13 mouse cellular contexts compared by ENCODE assay signal in the genomic region with DNA sequence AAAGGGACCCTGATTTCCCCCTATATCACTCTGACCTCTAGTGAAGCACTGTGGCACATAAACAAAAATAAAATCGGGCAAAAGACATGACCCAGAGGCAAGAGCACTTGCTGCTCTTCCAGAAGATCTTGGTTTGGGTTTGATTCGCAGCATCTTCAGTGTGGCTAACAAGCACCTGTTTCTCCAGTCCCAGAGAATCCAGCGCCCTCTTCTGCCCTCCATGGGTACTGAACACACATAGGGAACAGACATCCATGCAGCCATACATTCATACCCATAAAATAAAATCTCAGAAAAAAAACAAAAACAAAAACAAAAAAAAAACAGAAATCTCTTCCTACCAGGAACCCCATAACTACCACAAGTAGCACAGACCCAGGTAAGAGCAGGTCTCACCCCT. TPM values are rescaled to one million over a fixed set of nuclear protein-coding genes. Genes with fewer than 3 reads are reported as not detected.
DNase-seq lines count a peak whose midpoint lies in the region; ATAC-seq and TF ChIP-seq lines count a peak whose summit lies in the region.
"Had no signal": no experiment of that assay in that cellular context is flagged by ENCODE, and none has a peak within 500 bp of the region (broad histone marks: within the 10 kb centered on the region; RNA-seq: fewer than 3 reads in every experiment).

No protein-coding gene starts in this region.

- H3K36me3 ChIP-seq in kidney, postnatal 0 days (ENCODE audit: insufficient read depth, low read length), result no peaks in the 10 kb centered on the region
- no peaks in the 10 kb centered on the region for H3K36me3 ChIP-seq in CH12.LX (replicated peaks in 1 of 2; ENCODE audit: control insufficient read depth in 1 of 2, insufficient read depth in 1 of 2, low read length in 1 of 2)
- H3K36me3 ChIP-seq: liver, embryonic 15.5 days had no signal

- DNase-seq in kidney, postnatal 0 days (ENCODE audit: low spot score), result no peak
- no peak for DNase-seq in kidney, adult 8-10 months
- DNase-seq in 416B (ENCODE audit: low read depth) (peak; percentile 58), CH12.LX (ENCODE audit: extremely low read depth) (peak; percentile 44)
- DNase-seq in kidney, postnatal 36 days, result peak; percentile 39 to 69
- no peak for DNase-seq in left cerebral cortex, postnatal 36 days (ENCODE audit: low spot score in 2 of 2)
- no peak for DNase-seq in gastrocnemius, adult 8-10 months (ENCODE audit: low spot score in 2 of 2)
- DNase-seq: retina, postnatal 1 day had no signal

- H3K79me2 ChIP-seq in CH12.LX (replicated peaks; ENCODE audit: control insufficient read depth, extremely low read depth, insufficient read depth, poor library complexity, severe bottlenecking), result no peaks in the 10 kb centered on the region

- in situ Hi-C loops in CH12.LX (cut with MboI; ENCODE audit: low pct_ligation_motif_present, low pct_unique_long_range_greater_than_20kb, low sequenced_read_pairs), result no loop called here

- TF ChIP-seq RAD21 in CH12.LX (IDR thresholded peaks at IDR 0.05; ENCODE audit: low read depth, low read length), result peak; percentile 40

- WGBS in kidney, postnatal 0 days, result 55% methylated on average over 3 of the region's 3 CpGs

- no peak overlapping the region for H3K9ac ChIP-seq in kidney, postnatal 0 days (ENCODE audit: low read depth, low read length)
- H3K9ac ChIP-seq in CH12.LX (ENCODE audit: insufficient read depth, low read depth), result no peak overlapping the region
- H3K9ac ChIP-seq: hindbrain, embryonic 14.5 days; liver, embryonic 15.5 days had no signal

- 0 out of 2 replicates have a peak, but pooled peaks cover 3% of the 10 kb centered on the region for H3K4me1 ChIP-seq in kidney, postnatal 0 days (replicated peaks; ENCODE audit: insufficient read depth, low read length)
- H3K4me1 ChIP-seq in CH12.LX (ENCODE audit: control insufficient read depth in 1 of 2, insufficient read depth in 2 of 2), result peaks cover 22 to 42% of the 10 kb centered on the region in 2 experiments

- dilution Hi-C loops in CH12.LX (cut with MboI; ENCODE audit: extremely low pct_ligation_motif_present, extremely low pct_unique_long_range_greater_than_20kb, low sequenced_read_pairs), result no loop called here

- H3K9me3 ChIP-seq in kidney, postnatal 0 days (replicated peaks; ENCODE audit: low read length), result no peaks in the 10 kb centered on the region
- H3K9me3 ChIP-seq in CH12.LX (replicated peaks; ENCODE audit: low read length), result no peaks in the 10 kb centered on the region
- H3K9me3 ChIP-seq: liver, embryonic 15.5 days had no signal

- no peak overlapping the region for H3K4me2 ChIP-seq in kidney, postnatal 0 days (ENCODE audit: low read length)
- no peak overlapping the region for H3K4me2 ChIP-seq in CH12.LX (ENCODE audit: insufficient read depth, low read depth, poor library complexity, severe bottlenecking)
- H3K4me2 ChIP-seq: hindbrain, embryonic 14.5 days; liver, embryonic 15.5 days had no signal

- TF ChIP-seq POLR2A in CH12.LX (IDR thresholded peaks at IDR 0.05; ENCODE audit: low read depth, low read length), result no peak

- H3K27ac ChIP-seq in kidney, postnatal 0 days, result no peak overlapping the region
- H3K27ac ChIP-seq in CH12.LX (ENCODE audit: insufficient read depth, low read depth), result no peak overlapping the region
- H3K27ac ChIP-seq: hindbrain, embryonic 14.5 days; liver, embryonic 15.5 days had no signal

- no peak for ATAC-seq in kidney, postnatal 0 days (replicated peaks; ENCODE audit: low FRiP score, low read depth)

- H3K4me3 ChIP-seq in kidney, postnatal 0 days (replicated peaks; ENCODE audit: low read depth, low read length), result no peak overlapping the region
- no peak overlapping the region for H3K4me3 ChIP-seq in CH12.LX (replicated peaks in 1 of 3; ENCODE audit: low read depth in 2 of 3, low read length in 2 of 3, poor library complexity in 1 of 3)
- H3K4me3 ChIP-seq: liver, embryonic 15.5 days had no signal

- peak; percentile 44; the same call in 1 of the 2 replicates for TF ChIP-seq CTCF in kidney, postnatal 0 days (IDR thresholded peaks at IDR 0.05; ENCODE audit: low read depth)
- peak; percentile 20 to 59; a peak in 2 of 4 replicates for TF ChIP-seq CTCF in CH12.LX (conservative IDR thresholded peaks at IDR 0.05 in 1 of 2, IDR thresholded peaks at IDR 0.05 in 1 of 2; ENCODE audit: low read depth in 2 of 2, low read length in 2 of 2)

- intact Hi-C loops in left cerebral cortex, postnatal 36 days (cut with DNase I), result no loop called here

- no peak for TF ChIP-seq EP300 in CH12.LX (IDR thresholded peaks at IDR 0.05; ENCODE audit: low read length)

- no peaks in the 10 kb centered on the region for H3K27me3 ChIP-seq in kidney, postnatal 0 days (ENCODE audit: insufficient read depth, low read length)
- no peaks in the 10 kb centered on the region for H3K27me3 ChIP-seq in CH12.LX (replicated peaks)

TF ChIP-seq in CH12.LX, 34 proteins besides CTCF, POLR2A, EP300 and RAD21:
- no peak for TF ChIP-seq MXI1 (IDR thresholded peaks at IDR 0.05; ENCODE audit: low read depth, low read length)
- TF ChIP-seq SMC3 (IDR thresholded peaks at IDR 0.05; ENCODE audit: low read depth, low read length), result peak; percentile 36; the same call in 1 of the 2 replicates

RNA-seq across cellular contexts. Expression of a gene that starts 2.8 kb away (rescaled TPM):
- 20.3 and 20.7 TPM in 2 replicates for polyA plus RNA-seq in kidney, postnatal 0 days (2015; fragmentation: Nextera tagmentation; extraction: Ambion mirVana)
- total RNA-seq in CH12.LX (2012; rRNA removed) (3.3 and 3.7 TPM in 2 replicates), CH12.LX (2014; rRNA removed) (3.2 and 4.0 TPM in 2 replicates)
- 3.1 and 3.6 TPM in 2 replicates for polyA plus RNA-seq in CH12.LX (2012; ENCODE audit: insufficient read length, low read depth)
- 1 to 10 TPM; 3.3 to 5.8 TPM for total RNA-seq in left cerebral cortex, postnatal 36 days (2021)
- total RNA-seq in gastrocnemius, adult 8-10 months (2022), result 1 to 10 TPM; 1.4 to 2.8 (median 2.2) TPM

RNA-seq across cellular contexts. Expression of a gene that starts 11.7 kb away (rescaled TPM):
- 1.5 and 2.2 TPM in 2 replicates for polyA plus RNA-seq in kidney, postnatal 0 days (2015; fragmentation: Nextera tagmentation; extraction: Ambion mirVana)
- 0.68 and 0.76 TPM in 2 replicates for total RNA-seq in CH12.LX (2012; rRNA removed)
- total RNA-seq in CH12.LX (2014; rRNA removed), result not detected in 2 replicates
- 0.55 and 0.71 TPM in 2 replicates for polyA plus RNA-seq in CH12.LX (2012; ENCODE audit: insufficient read length, low read depth)
- total RNA-seq in left cerebral cortex, postnatal 36 days (2021), result not detected
- total RNA-seq in gastrocnemius, adult 8-10 months (2022), result under 1 TPM in 2 of 4 experiments, not detected in 2; 0.34 to 0.53 TPM
- total RNA-seq: left cerebral cortex, adult 18-20 months had no signal

RNA-seq across cellular contexts. Expression of a gene that starts 17.3 kb away (rescaled TPM):
- 0.45 and 0.68 TPM in 2 replicates for polyA plus RNA-seq in kidney, postnatal 0 days (2015; fragmentation: Nextera tagmentation; extraction: Ambion mirVana)
- not detected in 2 replicates for total RNA-seq in CH12.LX (2012; rRNA removed)
- total RNA-seq in CH12.LX (2014; rRNA removed), result not detected in 2 replicates
- polyA plus RNA-seq in CH12.LX (2012; ENCODE audit: insufficient read length, low read depth), result not detected in 2 replicates
- total RNA-seq in left cerebral cortex, postnatal 36 days (2021), result not detected
- not detected for total RNA-seq in gastrocnemius, adult 8-10 months (2022)
- total RNA-seq: adrenal gland, postnatal 4 days; left cerebral cortex, adult 18-20 months; megakaryocyte-erythroid progenitor cell, adult 5-6 weeks had no signal
- polyA plus RNA-seq: hindbrain, embryonic 14.5 days; liver, embryonic 15.5 days had no signal

RNA-seq across cellular contexts. Expression of a gene that starts 17.4 kb away (rescaled TPM):
- polyA plus RNA-seq in kidney, postnatal 0 days (2015; fragmentation: Nextera tagmentation; extraction: Ambion mirVana), result 1,203 and 1,251 TPM in 2 replicates
- total RNA-seq in CH12.LX (2012; rRNA removed), result 128 and 136 TPM in 2 replicates
- total RNA-seq in CH12.LX (2014; rRNA removed), result 314 and 381 TPM in 2 replicates
- 159 and 213 TPM in 2 replicates for polyA plus RNA-seq in CH12.LX (2012; ENCODE audit: insufficient read length, low read depth)
- 10 to 100 TPM; 12.3 to 14.0 TPM for total RNA-seq in left cerebral cortex, postnatal 36 days (2021)
- 10 to 100 TPM; 25.1 to 51.9 (median 30.1) TPM for total RNA-seq in gastrocnemius, adult 8-10 months (2022)

RNA-seq across cellular contexts. Expression of a gene that starts 17.7 kb away (rescaled TPM):
- polyA plus RNA-seq in kidney, postnatal 0 days (2015; fragmentation: Nextera tagmentation; extraction: Ambion mirVana), result 2.1 and 2.6 TPM in 2 replicates
- total RNA-seq in CH12.LX (2012; rRNA removed) (0.08 and 0.21 TPM in 2 replicates), CH12.LX (2014; rRNA removed) (not detected in 2 replicates)
- 0.14 and 0.15 TPM in 2 replicates for polyA plus RNA-seq in CH12.LX (2012; ENCODE audit: insufficient read length, low read depth)
- under 1 TPM; 0.47 to 0.54 TPM for total RNA-seq in left cerebral cortex, postnatal 36 days (2021)
- under 1 TPM in 1 of 4 experiments, not detected in 3; 0.08 TPM for total RNA-seq in gastrocnemius, adult 8-10 months (2022)

Comparison
In these comparisons a context has a peak if more than half of its experiments do, and no peak if none do; other contexts are left out.
1. DNase-seq: peak in 416B (single experiment), CH12.LX (single experiment) and kidney, postnatal 36 days (2 of 2); none in kidney, postnatal 0 days (single experiment), kidney, adult 8-10 months (0 of 2), left cerebral cortex, postnatal 36 days (0 of 2) and gastrocnemius, adult 8-10 months (0 of 2).